Mouse (Mus musculus) bone marrow macrophage, adult 2 months (primary cell): ENCODE results near the gene Dhfr. TPM values are rescaled to one million over a fixed set of nuclear protein-coding genes. Genes with fewer than 3 reads are reported as not detected.

Experiments
- H3K27ac ChIP-seq: 2 replicates; pipeline ENCODE4 v1.5.1; 2012; ENCODE audit warnings: low read depth, low read length; ENCODE audit not compliant: insufficient read depth
- H3K4me1 ChIP-seq: 2 replicates; pipeline ENCODE4 v1.6.1; 2012; ENCODE audit warnings: low read length; ENCODE audit not compliant: control insufficient read depth, insufficient read depth
- H3K4me3 ChIP-seq: 2 replicates; pipeline ENCODE4 v1.5.1; 2012; ENCODE audit warnings: mild to moderate bottlenecking, low read length, moderate library complexity; ENCODE audit not compliant: insufficient read depth
- CTCF ChIP-seq: IDR thresholded peaks from 2 replicates; pipeline ENCODE4 v1.5.1; 2012; ENCODE audit warnings: low read depth, mild to moderate bottlenecking, low read length, moderate library complexity
- POLR2A ChIP-seq: IDR thresholded peaks from 2 replicates; pipeline ENCODE4 v1.6.1; 2012; ENCODE audit warnings: mild to moderate bottlenecking, low read depth, low read length, borderline replicate concordance
- polyA plus RNA-seq: library from polyadenylated mRNA; stranded (reverse); fragments of >200 nt; gene quantifications from 2 replicates; pipeline ENCODE4 v1.2.4, GENCODE M21; 2012; ENCODE audit not compliant: missing spikeins, insufficient read depth, insufficient read length

Dhfr gene
- polyA plus RNA-seq, result 5.5 and 5.7 TPM in 2 replicates

- no peak; the same call in 1 of the 2 replicates for TF ChIP-seq POLR2A
- peak; percentile 69 for TF ChIP-seq CTCF
- Histone ChIP-seq H3K27ac (peak within 1 kb of the TSS; percentile 74), H3K4me3 (peak within 1 kb of the TSS; percentile 85), H3K4me1 (peaks cover 5% of the 10 kb centered on the region)
These were observed at the start of gene Dhfr, which contains the start of gene Msh3 for GRCm38 (mm10) chr13:92354456-92355271. Dhfr (plus strand) TSS chr13:92354726. Msh3 (minus strand) TSS chr13:92355003.

GRCm38 (mm10) chr13:92305680-92306079 is 48.8 kb upstream of the Dhfr start, which contains the start of gene Gm20379:
Gm20379 (plus strand) TSS chr13:92305980.
- Histone ChIP-seq H3K27ac (no peak within 1 kb of the TSS), H3K4me1 (no peaks in the 10 kb centered on the region), H3K4me3 (no peak within 1 kb of the TSS)
- TF ChIP-seq CTCF, result no peak
- no peak for TF ChIP-seq POLR2A

- no peak overlapping the region for H3K4me3 ChIP-seq
- no peak overlapping the region for H3K27ac ChIP-seq
- no peaks in the 10 kb centered on the region for H3K4me1 ChIP-seq
- no peak for TF ChIP-seq POLR2A
- no peak for TF ChIP-seq CTCF
These were observed 39.9 kb upstream of the Dhfr start for GRCm38 (mm10) chr13:92314613-92315012.

- TF ChIP-seq POLR2A (no peak), CTCF (no peak)
- H3K4me3 ChIP-seq, result no peak overlapping the region
- H3K4me1 ChIP-seq, result peaks cover 7% of the 10 kb centered on the region
- no peak overlapping the region for H3K27ac ChIP-seq
These were observed 33.8 kb upstream of the Dhfr start for GRCm38 (mm10) chr13:92320770-92321169.

- TF ChIP-seq POLR2A (no peak), CTCF (no peak)
- H3K27ac ChIP-seq, result no peak overlapping the region
- no peak overlapping the region for H3K4me3 ChIP-seq
- peaks cover 10% of the 10 kb centered on the region; the same call in 1 of the 2 replicates for H3K4me1 ChIP-seq
These were observed 28.5 kb upstream of the Dhfr start for GRCm38 (mm10) chr13:92326030-92326429.

- Histone ChIP-seq H3K4me1 (peaks cover 5% of the 10 kb centered on the region; the same call in 1 of the 2 replicates), H3K4me3 (no peak overlapping the region), H3K27ac (no peak overlapping the region)
- TF ChIP-seq CTCF (no peak), POLR2A (no peak)
These were observed 26.5 kb upstream of the Dhfr start for GRCm38 (mm10) chr13:92328000-92328399.

- Histone ChIP-seq H3K4me1 (peaks cover 9% of the 10 kb centered on the region; the same call in 1 of the 2 replicates), H3K4me3 (no peak overlapping the region), H3K27ac (no peak overlapping the region)
- TF ChIP-seq POLR2A, result no peak
- TF ChIP-seq CTCF, result no peak
These were observed 23.9 kb upstream of the Dhfr start for GRCm38 (mm10) chr13:92330621-92331020.

- H3K4me3 ChIP-seq, result no peak overlapping the region
- H3K4me1 ChIP-seq, result peaks cover 7% of the 10 kb centered on the region; the same call in 1 of the 2 replicates
- no peak overlapping the region for H3K27ac ChIP-seq
- no peak for TF ChIP-seq POLR2A
- no peak for TF ChIP-seq CTCF
These were observed 22.2 kb upstream of the Dhfr start for GRCm38 (mm10) chr13:92332103-92332879.

- Histone ChIP-seq H3K27ac (peak overlapping the region; percentile 13; the same call in 1 of the 2 replicates), H3K4me1 (peaks cover 3% of the 10 kb centered on the region; the same call in 1 of the 2 replicates), H3K4me3 (no peak overlapping the region)
- no peak for TF ChIP-seq CTCF
- TF ChIP-seq POLR2A, result no peak
These were observed 17.7 kb upstream of the Dhfr start for GRCm38 (mm10) chr13:92336857-92337256.

- Histone ChIP-seq H3K27ac (no peak overlapping the region), H3K4me3 (no peak overlapping the region), H3K4me1 (peaks cover 3% of the 10 kb centered on the region; the same call in 1 of the 2 replicates)
- TF ChIP-seq CTCF, result no peak
- no peak for TF ChIP-seq POLR2A
These were observed 16.6 kb upstream of the Dhfr start for GRCm38 (mm10) chr13:92337773-92338462.
